Mouse (Mus musculus) C2C12 (cell line): Measurements from ENCODE around the gene Zfp874b.

Source experiments
- CEBPB ChIP-seq: IDR thresholded peaks from one replicate; pipeline ENCODE4 v1.6.1; 2011; ENCODE audit warnings: low read depth, mild to moderate bottlenecking, control low read depth, moderate library complexity
- CTCF ChIP-seq: IDR thresholded peaks from one replicate; pipeline ENCODE4 v1.5.1; 2011; ENCODE audit not compliant: control insufficient read depth, insufficient read depth, insufficient read length
- MAX ChIP-seq: IDR thresholded peaks from one replicate; pipeline ENCODE4 v1.6.1; 2011; ENCODE audit warnings: mild to moderate bottlenecking, control low read depth

- TF ChIP-seq CTCF = no peak
- TF ChIP-seq MAX = no peak
- peak; percentile 33 for TF ChIP-seq CEBPB
These were observed 16.1 kb upstream of the Zfp874b start, which contains the start of gene Zfp58 for GRCm38 (mm10) chr13:67500084-67500719.
